Mouse (Mus musculus): ENCODE results near the gene Nol9.

DNA sequence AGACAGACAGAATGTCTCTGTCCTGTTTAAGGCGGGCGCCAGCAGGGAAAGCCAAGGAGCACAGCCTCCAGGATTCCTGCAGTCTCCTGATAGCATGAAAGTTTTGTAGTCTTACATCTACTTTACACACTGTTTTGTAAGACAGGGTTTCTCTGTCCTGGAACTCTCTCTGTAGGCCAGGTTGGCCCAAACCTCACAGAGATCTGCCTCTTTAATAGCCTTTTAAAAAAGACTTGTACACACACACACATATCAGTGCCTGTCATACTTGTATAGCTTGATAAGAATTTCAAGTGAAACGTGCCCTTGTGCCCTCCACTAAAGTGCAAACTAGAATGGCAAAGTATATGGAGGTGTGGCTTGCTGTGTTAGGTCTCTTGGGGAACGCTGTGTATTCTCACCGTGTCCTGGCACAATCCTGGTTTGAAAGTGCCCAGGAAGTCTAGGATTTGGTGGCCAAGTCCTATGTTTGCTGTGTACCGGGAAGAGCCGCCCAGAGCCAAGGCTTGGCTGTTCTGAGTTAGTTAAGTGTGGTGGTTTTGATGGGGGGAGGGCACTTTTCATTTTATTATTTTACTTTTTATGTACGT is 27.9 kb upstream of the Nol9 start:
- TF ChIP-seq EP300 (IDR thresholded peaks at IDR 0.05; ENCODE audit: low read depth) (0 out of 2 replicates have a peak, but pooled peaks have one; percentile 20), CTCF (IDR thresholded peaks at IDR 0.05; ENCODE audit: low read depth) (no peak)
